ENCODE assay signal across 12 mouse cellular contexts in the genomic region with DNA sequence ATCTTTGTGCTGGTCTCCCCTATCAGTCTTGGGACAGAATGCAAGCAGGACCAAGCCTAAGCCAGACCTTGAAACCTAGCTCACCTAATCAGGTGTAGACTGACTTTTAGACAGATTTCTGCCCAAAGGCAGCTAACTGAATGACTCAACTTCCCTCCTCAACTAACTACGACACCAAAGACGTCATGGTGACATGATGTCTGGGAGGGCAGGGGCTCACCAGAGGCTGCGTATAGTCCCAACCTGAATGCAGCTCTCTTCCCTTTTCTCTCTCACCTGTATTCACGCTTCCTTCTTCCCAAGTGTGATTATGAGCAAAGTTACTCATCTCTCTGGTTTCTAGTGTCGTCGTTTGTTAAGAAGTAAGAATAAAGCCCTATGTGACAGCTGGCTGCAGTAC. TPM values are rescaled to one million over a fixed set of nuclear protein-coding genes. Genes with fewer than 3 reads are reported as not detected.
DNase-seq lines count a peak whose midpoint lies in the region; ATAC-seq and TF ChIP-seq lines count a peak whose summit lies in the region.
"Had no signal": no experiment of that assay in that cellular context is flagged by ENCODE, and none has a peak within 500 bp of the region (broad histone marks: within the 10 kb centered on the region; RNA-seq: fewer than 3 reads in every experiment).

No protein-coding gene starts in this region.

- no peaks in the 10 kb centered on the region for H3K27me3 ChIP-seq in heart, postnatal 0 days (ENCODE audit: control insufficient read depth, insufficient read depth, low read length)
- H3K27me3 ChIP-seq in thymus, adult 2 months (ENCODE audit: control insufficient read depth, insufficient read depth, low read length): no peaks in the 10 kb centered on the region
- no peaks in the 10 kb centered on the region for H3K27me3 ChIP-seq in liver, embryonic 12.5 days (replicated peaks)
- H3K27me3 ChIP-seq: midbrain, embryonic 13.5 days had no signal

- H3K27ac ChIP-seq in heart, postnatal 0 days (ENCODE audit: low read depth): peak overlapping the region; percentile 93
- H3K27ac ChIP-seq in thymus, adult 2 months (ENCODE audit: control insufficient read depth, insufficient read depth, low read length): peak overlapping the region; percentile 36; the same call in 1 of the 2 replicates
- H3K27ac ChIP-seq in liver, embryonic 12.5 days: peak overlapping the region; percentile 99
- H3K27ac ChIP-seq: forebrain, embryonic 10.5 days; hindbrain, embryonic 14.5 days; midbrain, embryonic 13.5 days; stomach, postnatal 0 days had no signal

- no peak for ATAC-seq in heart, postnatal 0 days (ENCODE audit: insufficient read depth, low read depth)
- no peak for ATAC-seq in liver, embryonic 12.5 days
- ATAC-seq: midbrain, embryonic 13.5 days had no signal

- no peak for TF ChIP-seq EP300 in heart, postnatal 0 days (IDR thresholded peaks at IDR 0.05; ENCODE audit: low read depth)

- H3K4me3 ChIP-seq in heart, postnatal 0 days (ENCODE audit: low read depth, low read length): no peak overlapping the region
- H3K4me3 ChIP-seq in thymus, adult 2 months (ENCODE audit: control insufficient read depth, insufficient read depth, low read length): no peak overlapping the region
- H3K4me3 ChIP-seq in liver, embryonic 12.5 days: no peak overlapping the region
- H3K4me3 ChIP-seq: forebrain, embryonic 10.5 days; midbrain, embryonic 13.5 days had no signal

- TF ChIP-seq POLR2A in thymus, adult 2 months (IDR thresholded peaks at IDR 0.05; ENCODE audit: control insufficient read depth, extremely low read depth, insufficient read depth, low read length, poor library complexity): no peak

- 89% methylated on average over 6 of the region's 6 CpGs for WGBS in heart, postnatal 0 days
- WGBS in thymus, adult 2 months: 89% methylated on average over 6 of the region's 6 CpGs
- WGBS in liver, embryonic 12.5 days (ENCODE audit: insufficient replicate concordance): 68% methylated on average over 6 of the region's 6 CpGs

- no peaks in the 10 kb centered on the region for H3K9me3 ChIP-seq in heart, postnatal 0 days (replicated peaks; ENCODE audit: control insufficient read depth, low read length)
- H3K9me3 ChIP-seq in liver, embryonic 12.5 days (replicated peaks): no peaks in the 10 kb centered on the region
- H3K9me3 ChIP-seq: forebrain, embryonic 10.5 days; midbrain, embryonic 13.5 days had no signal

- H3K36me3 ChIP-seq in heart, postnatal 0 days (replicated peaks; ENCODE audit: control insufficient read depth, insufficient read depth, low read length): peaks cover 3% of the 10 kb centered on the region; the same call in 1 of the 2 replicates
- 0 out of 2 replicates have a peak, but pooled peaks cover 3% of the 10 kb centered on the region for H3K36me3 ChIP-seq in thymus, adult 2 months (ENCODE audit: control insufficient read depth, insufficient read depth, low read length)
- H3K36me3 ChIP-seq in liver, embryonic 12.5 days: peaks cover 27% of the 10 kb centered on the region
- H3K36me3 ChIP-seq: midbrain, embryonic 13.5 days had no signal

- peaks cover 68% of the 10 kb centered on the region for H3K4me1 ChIP-seq in heart, postnatal 0 days (ENCODE audit: control insufficient read depth, insufficient read depth)
- H3K4me1 ChIP-seq in thymus, adult 2 months (replicated peaks; ENCODE audit: control insufficient read depth, insufficient read depth, low read length): peaks cover 75% of the 10 kb centered on the region
- peaks cover 99% of the 10 kb centered on the region for H3K4me1 ChIP-seq in liver, embryonic 12.5 days

- TF ChIP-seq CTCF in heart, postnatal 0 days (IDR thresholded peaks at IDR 0.05; ENCODE audit: low read depth): no peak
- TF ChIP-seq CTCF in thymus, adult 2 months (IDR thresholded peaks at IDR 0.05; ENCODE audit: borderline replicate concordance, control insufficient read depth, extremely low read depth, insufficient read depth, low read length, poor library complexity): no peak

- intact Hi-C loops in heart, postnatal 25 days (cut with DNase I): no loop called here

- H3K9ac ChIP-seq in heart, postnatal 0 days (replicated peaks; ENCODE audit: low read depth, low read length): no peak overlapping the region
- peak overlapping the region; percentile 79 for H3K9ac ChIP-seq in liver, embryonic 12.5 days
- H3K9ac ChIP-seq: hindbrain, embryonic 14.5 days; midbrain, embryonic 13.5 days had no signal

- H3K4me2 ChIP-seq in heart, postnatal 0 days (ENCODE audit: low read depth, low read length): no peak overlapping the region
- peak overlapping the region; percentile 86 for H3K4me2 ChIP-seq in liver, embryonic 12.5 days
- H3K4me2 ChIP-seq: hindbrain, embryonic 14.5 days; midbrain, embryonic 13.5 days had no signal

- DNase-seq in heart, postnatal 0 days (ENCODE audit: low spot score): no peak
- DNase-seq in heart, postnatal 25 days (ENCODE audit: low spot score): no peak
- DNase-seq in thymus, adult 2 months: no peak
- no peak for DNase-seq in thymus, postnatal 4 days
- DNase-seq in right cerebral cortex, adult 2 months (ENCODE audit: low spot score in 2 of 2): no peak
- DNase-seq in testis, postnatal 14 days (ENCODE audit: low spot score): no peak
- DNase-seq: gastrocnemius, postnatal 14 days had no signal

RNA-seq across cellular contexts. Expression of a gene that starts 33.6 kb away (rescaled TPM):
- 13.4 and 29.9 TPM in 2 replicates for total RNA-seq in heart, postnatal 0 days (2014; rRNA removed; ENCODE audit: low replicate concordance)
- polyA plus RNA-seq in heart, postnatal 0 days (2015; fragmentation: Nextera tagmentation; extraction: Ambion mirVana): 17.0 and 21.4 TPM in 2 replicates
- 10 to 100 TPM; 12.2 to 16.8 TPM for total RNA-seq in heart, postnatal 25 days (2021)
- 1.6 and 1.9 TPM in 2 replicates for polyA plus RNA-seq in thymus, adult 2 months (2012; rRNA removed)
- 2.5 and 3.4 TPM in 2 replicates for polyA plus RNA-seq in liver, embryonic 12.5 days (2016; fragmentation: Nextera tagmentation; extraction: Ambion mirVana)

RNA-seq across cellular contexts. Expression of a gene that starts 44.0 kb away (rescaled TPM):
- total RNA-seq in heart, postnatal 0 days (2014; rRNA removed; ENCODE audit: low replicate concordance): 60.9 and 75.6 TPM in 2 replicates
- 34.5 and 35.0 TPM in 2 replicates for polyA plus RNA-seq in heart, postnatal 0 days (2015; fragmentation: Nextera tagmentation; extraction: Ambion mirVana)
- total RNA-seq in heart, postnatal 25 days (2021): 10 to 100 TPM; 58.6 to 59.0 TPM
- 205 and 207 TPM in 2 replicates for polyA plus RNA-seq in thymus, adult 2 months (2012; rRNA removed)
- polyA plus RNA-seq in liver, embryonic 12.5 days (2016; fragmentation: Nextera tagmentation; extraction: Ambion mirVana): 127 and 137 TPM in 2 replicates

RNA-seq across cellular contexts. Expression of a gene that starts 51.5 kb away (rescaled TPM):
- total RNA-seq in heart, postnatal 0 days (2014; rRNA removed; ENCODE audit: low replicate concordance): 146 and 188 TPM in 2 replicates
- polyA plus RNA-seq in heart, postnatal 0 days (2015; fragmentation: Nextera tagmentation; extraction: Ambion mirVana): 46.7 and 59.3 TPM in 2 replicates
- total RNA-seq in heart, postnatal 25 days (2021): 10 to 100 TPM; 37.8 to 57.0 TPM
- 54.6 and 66.4 TPM in 2 replicates for polyA plus RNA-seq in thymus, adult 2 months (2012; rRNA removed)
- 28.1 and 30.6 TPM in 2 replicates for polyA plus RNA-seq in liver, embryonic 12.5 days (2016; fragmentation: Nextera tagmentation; extraction: Ambion mirVana)

Comparison
In these comparisons a context has a peak if more than half of its experiments do, and no peak if none do; other contexts are left out.
1. H3K27ac ChIP-seq: peak in every context shown above with its lines; median percentile 99 in liver, embryonic 12.5 days; 93 in heart, postnatal 0 days; 36 in thymus, adult 2 months.